Mouse (Mus musculus) small intestine, adult 2 months (tissue): ENCODE measurements at regions not wholly inside any gene's neighbourhood (a gene's known extent, or its start where the extent isn't known, plus 50 kb on each side); places are given as distances from the start of the nearest gene placed in this dataset.

Experiments used
- CTCF ChIP-seq: fragments of 200-500 bp; IDR thresholded peaks from 2 replicates; pipeline ENCODE4 v1.5.1; 2012; ENCODE audit warnings: low read depth, mild to moderate bottlenecking, control low read depth, inconsistent platforms, low read length, moderate library complexity, mixed read lengths; ENCODE audit not compliant: insufficient replicate concordance, insufficient read length; ENCODE audit errors: extremely low read depth
- POLR2A ChIP-seq: fragments of 200-500 bp; IDR thresholded peaks from 2 replicates; pipeline ENCODE4 v1.6.1; 2012; ENCODE audit warnings: low read depth, mild to moderate bottlenecking, control low read depth, inconsistent platforms, low read length, moderate library complexity

- TF ChIP-seq CTCF, result no peak
- TF ChIP-seq POLR2A, result no peak
Measured at GRCm38 (mm10) chr4:106133746-106134730, 182.0 kb upstream of the Usp24 start.
